Mouse (Mus musculus): ENCODE measurements around the gene Synpo2l.

- TF ChIP-seq POLR2A (IDR thresholded peaks at IDR 0.05; ENCODE audit: borderline replicate concordance, extremely low read depth, insufficient read depth, insufficient read length, poor library complexity, severe bottlenecking) (no peak), CTCF (IDR thresholded peaks at IDR 0.05; ENCODE audit: borderline replicate concordance, extremely low read depth, insufficient read depth, insufficient read length) (no peak)
These were observed 51.7 kb downstream of the Synpo2l start for GRCm38 (mm10) chr14:20616421-20616820.

All from brain, embryonic 14.5 days (tissue).